Mouse (Mus musculus) lung, adult 2 months (tissue): Measurements from ENCODE around the gene Inip.

Experiments used
- CTCF ChIP-seq: fragments of 200-500 bp; IDR thresholded peaks from 2 replicates; pipeline ENCODE4 v1.5.1; 2011; ENCODE audit warnings: mild to moderate bottlenecking, low read length, control low read depth; ENCODE audit not compliant: insufficient read depth
- POLR2A ChIP-seq: fragments of 200-500 bp; IDR thresholded peaks from 2 replicates; pipeline ENCODE4 v1.6.1; 2011; ENCODE audit warnings: low read depth, mild to moderate bottlenecking, control low read depth, low read length, borderline replicate concordance; ENCODE audit errors: extremely low read depth

DNA sequence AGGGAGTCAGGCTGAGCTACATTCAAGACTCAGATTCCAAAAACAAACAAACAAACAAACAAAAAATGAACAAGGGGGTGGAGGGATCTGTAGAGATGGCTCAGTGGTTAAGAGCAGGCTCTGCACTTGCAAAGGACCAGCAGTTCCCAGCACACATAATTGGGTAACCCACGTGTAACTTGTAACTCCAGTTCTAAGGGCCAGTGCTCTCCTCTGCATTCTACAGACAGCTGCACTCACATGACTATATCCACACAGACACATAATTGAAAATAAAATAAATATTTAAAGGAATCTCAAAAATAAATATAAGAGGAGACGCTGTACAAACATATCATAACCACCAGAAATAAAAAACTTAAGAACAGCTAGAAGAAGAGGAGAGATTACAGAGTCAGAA, 61.5 kb downstream of the Inip start:
- TF ChIP-seq CTCF (no peak), POLR2A (no peak)
